Mouse (Mus musculus): ENCODE measurements around the gene Tmem163. TPM values are rescaled to one million over a fixed set of nuclear protein-coding genes. Genes with fewer than 3 reads are reported as not detected.

Gene Tmem163
- polyA plus RNA-seq, 1 experiment = 25.3 TPM

- DNase-seq = no peak
- no peaks in the 10 kb centered on the region for H3K4me1 ChIP-seq (ENCODE audit: control insufficient read depth, insufficient read depth, low read length)
- no peak for TF ChIP-seq CTCF (IDR thresholded peaks at IDR 0.05; ENCODE audit: insufficient read depth, low read length)
- TF ChIP-seq POLR2A (IDR thresholded peaks at IDR 0.05; ENCODE audit: borderline replicate concordance, extremely low read depth, low read depth, low read length) = no peak
- no peak overlapping the region for H3K4me3 ChIP-seq (replicated peaks; ENCODE audit: extremely low read depth, low read depth, low read length)
- WGBS = 76% methylated on average over 4 of the region's 4 CpGs
These were observed 131.3 kb downstream of the Tmem163 start for GRCm38 (mm10) chr1:127548078-127548477.

GRCm38 (mm10) chr1:127542756-127543155 lies 136.6 kb downstream of the Tmem163 start:
- WGBS = 29% methylated on average over 1 of the region's 1 CpGs
- no peaks in the 10 kb centered on the region for H3K4me1 ChIP-seq (ENCODE audit: control insufficient read depth, insufficient read depth, low read length)
- no peak for DNase-seq
- no peak for TF ChIP-seq CTCF (IDR thresholded peaks at IDR 0.05; ENCODE audit: insufficient read depth, low read length)
- H3K4me3 ChIP-seq (replicated peaks; ENCODE audit: extremely low read depth, low read depth, low read length) = no peak overlapping the region

- TF ChIP-seq CTCF (IDR thresholded peaks at IDR 0.05; ENCODE audit: insufficient read depth, low read length) (no peak), POLR2A (IDR thresholded peaks at IDR 0.05; ENCODE audit: borderline replicate concordance, extremely low read depth, low read depth, low read length) (no peak)
- 88% methylated on average over 7 of the region's 7 CpGs for WGBS
- no peak for DNase-seq
- Histone ChIP-seq H3K4me1 (ENCODE audit: control insufficient read depth, insufficient read depth, low read length) (no peaks in the 10 kb centered on the region), H3K4me3 (replicated peaks; ENCODE audit: extremely low read depth, low read depth, low read length) (no peak overlapping the region)
These were observed 137.4 kb downstream of the Tmem163 start for GRCm38 (mm10) chr1:127541931-127542330.

- no peaks in the 10 kb centered on the region for H3K4me1 ChIP-seq (ENCODE audit: control insufficient read depth, insufficient read depth, low read length)
- H3K4me3 ChIP-seq (replicated peaks; ENCODE audit: extremely low read depth, low read depth, low read length) = no peak overlapping the region
- DNase-seq = no peak
- 74% methylated on average over 4 of the region's 4 CpGs for WGBS
- TF ChIP-seq CTCF (IDR thresholded peaks at IDR 0.05; ENCODE audit: insufficient read depth, low read length) = no peak
- TF ChIP-seq POLR2A (IDR thresholded peaks at IDR 0.05; ENCODE audit: borderline replicate concordance, extremely low read depth, low read depth, low read length) = no peak
These were observed 137.8 kb downstream of the Tmem163 start for GRCm38 (mm10) chr1:127541522-127541921.

- Histone ChIP-seq H3K4me3 (replicated peaks; ENCODE audit: extremely low read depth, low read depth, low read length) (no peak overlapping the region), H3K4me1 (ENCODE audit: control insufficient read depth, insufficient read depth, low read length) (no peaks in the 10 kb centered on the region)
- no peak for DNase-seq
- TF ChIP-seq CTCF (IDR thresholded peaks at IDR 0.05; ENCODE audit: insufficient read depth, low read length) (no peak), POLR2A (IDR thresholded peaks at IDR 0.05; ENCODE audit: borderline replicate concordance, extremely low read depth, low read depth, low read length) (no peak)
- 41% methylated on average over 17 of the region's 17 CpGs for WGBS
These were observed 141.9 kb downstream of the Tmem163 start for GRCm38 (mm10) chr1:127537204-127538038.

- no peaks in the 10 kb centered on the region for H3K4me1 ChIP-seq (ENCODE audit: control insufficient read depth, insufficient read depth, low read length)
- DNase-seq = no peak
- no peak overlapping the region for H3K4me3 ChIP-seq (replicated peaks; ENCODE audit: extremely low read depth, low read depth, low read length)
- TF ChIP-seq CTCF (IDR thresholded peaks at IDR 0.05; ENCODE audit: insufficient read depth, low read length) = no peak
- TF ChIP-seq POLR2A (IDR thresholded peaks at IDR 0.05; ENCODE audit: borderline replicate concordance, extremely low read depth, low read depth, low read length) = no peak
- WGBS = 34% methylated on average over 5 of the region's 5 CpGs
These were observed 142.9 kb downstream of the Tmem163 start for GRCm38 (mm10) chr1:127536448-127536847.

GRCm38 (mm10) chr1:127531723-127532122 lies 147.6 kb downstream of the Tmem163 start:
- H3K4me1 ChIP-seq (ENCODE audit: control insufficient read depth, insufficient read depth, low read length) = no peaks in the 10 kb centered on the region
- no peak overlapping the region for H3K4me3 ChIP-seq (replicated peaks; ENCODE audit: extremely low read depth, low read depth, low read length)
- no peak for TF ChIP-seq POLR2A (IDR thresholded peaks at IDR 0.05; ENCODE audit: borderline replicate concordance, extremely low read depth, low read depth, low read length)
- no peak for TF ChIP-seq CTCF (IDR thresholded peaks at IDR 0.05; ENCODE audit: insufficient read depth, low read length)
- 74% methylated on average over 5 of the region's 5 CpGs for WGBS
- no peak for DNase-seq

GRCm38 (mm10) chr1:127530849-127531580 lies 148.3 kb downstream of the Tmem163 start:
- TF ChIP-seq CTCF (IDR thresholded peaks at IDR 0.05; ENCODE audit: insufficient read depth, low read length) (no peak), POLR2A (IDR thresholded peaks at IDR 0.05; ENCODE audit: borderline replicate concordance, extremely low read depth, low read depth, low read length) (no peak)
- no peak for DNase-seq
- WGBS = 47% methylated on average over 14 of the region's 14 CpGs
- H3K4me3 ChIP-seq (replicated peaks; ENCODE audit: extremely low read depth, low read depth, low read length) = no peak overlapping the region
- H3K4me1 ChIP-seq (ENCODE audit: control insufficient read depth, insufficient read depth, low read length) = no peaks in the 10 kb centered on the region

GRCm38 (mm10) chr1:127523364-127523763 lies 156.0 kb downstream of the Tmem163 start:
- Histone ChIP-seq H3K4me1 (ENCODE audit: control insufficient read depth, insufficient read depth, low read length) (no peaks in the 10 kb centered on the region; the same call in 1 of the 2 replicates), H3K4me3 (replicated peaks; ENCODE audit: extremely low read depth, low read depth, low read length) (no peak overlapping the region)
- TF ChIP-seq POLR2A (IDR thresholded peaks at IDR 0.05; ENCODE audit: borderline replicate concordance, extremely low read depth, low read depth, low read length) (no peak), CTCF (IDR thresholded peaks at IDR 0.05; ENCODE audit: insufficient read depth, low read length) (no peak)
- no peak for DNase-seq
- WGBS = 74% methylated on average over 8 of the region's 8 CpGs
